Mouse (Mus musculus): ENCODE data around the gene Srsf2.
A peak's percentile ranks its signal among the peaks of the same experiment; 100 is the strongest.

Srsf2 gene

DNA sequence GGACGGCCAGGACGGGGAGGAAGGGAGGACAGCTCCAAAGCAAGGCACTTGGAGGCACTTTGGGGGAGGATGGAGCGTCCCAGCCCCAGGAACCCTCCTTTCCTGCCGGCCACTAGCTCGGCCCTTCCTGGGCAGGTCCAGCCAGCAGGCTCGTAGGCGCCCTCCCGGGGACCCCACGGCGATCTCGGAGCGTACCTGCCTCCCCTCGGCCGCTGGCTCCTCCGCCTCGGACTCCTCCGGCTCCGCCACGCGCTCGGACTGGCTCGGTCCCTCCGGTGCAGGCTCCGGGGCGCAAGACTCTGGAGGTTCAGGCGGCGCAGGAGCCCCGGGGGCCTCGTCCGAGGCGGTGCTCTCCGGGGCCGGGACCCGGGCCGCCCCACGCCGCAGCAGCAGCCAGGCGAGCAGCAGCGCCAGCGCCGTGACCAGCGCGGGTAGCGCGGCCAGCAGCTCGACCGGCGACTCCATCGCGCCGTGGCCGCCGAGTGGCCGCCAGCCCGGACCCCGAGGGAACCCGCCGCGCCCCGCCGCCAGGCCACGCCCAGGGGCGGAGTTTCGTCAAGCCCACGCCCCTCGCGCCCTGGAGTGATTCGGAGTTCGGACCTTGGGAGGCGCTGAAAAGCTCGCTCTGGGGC is 25.2 kb downstream of the Srsf2 start, which contains the start of gene Mxra7:
Gene Mxra7 (minus strand): TSS at position 513 of the 632 bp plus-strand sequence.
- DNase-seq (ENCODE audit: low spot score in 2 of 2): peak; percentile 46

DNA sequence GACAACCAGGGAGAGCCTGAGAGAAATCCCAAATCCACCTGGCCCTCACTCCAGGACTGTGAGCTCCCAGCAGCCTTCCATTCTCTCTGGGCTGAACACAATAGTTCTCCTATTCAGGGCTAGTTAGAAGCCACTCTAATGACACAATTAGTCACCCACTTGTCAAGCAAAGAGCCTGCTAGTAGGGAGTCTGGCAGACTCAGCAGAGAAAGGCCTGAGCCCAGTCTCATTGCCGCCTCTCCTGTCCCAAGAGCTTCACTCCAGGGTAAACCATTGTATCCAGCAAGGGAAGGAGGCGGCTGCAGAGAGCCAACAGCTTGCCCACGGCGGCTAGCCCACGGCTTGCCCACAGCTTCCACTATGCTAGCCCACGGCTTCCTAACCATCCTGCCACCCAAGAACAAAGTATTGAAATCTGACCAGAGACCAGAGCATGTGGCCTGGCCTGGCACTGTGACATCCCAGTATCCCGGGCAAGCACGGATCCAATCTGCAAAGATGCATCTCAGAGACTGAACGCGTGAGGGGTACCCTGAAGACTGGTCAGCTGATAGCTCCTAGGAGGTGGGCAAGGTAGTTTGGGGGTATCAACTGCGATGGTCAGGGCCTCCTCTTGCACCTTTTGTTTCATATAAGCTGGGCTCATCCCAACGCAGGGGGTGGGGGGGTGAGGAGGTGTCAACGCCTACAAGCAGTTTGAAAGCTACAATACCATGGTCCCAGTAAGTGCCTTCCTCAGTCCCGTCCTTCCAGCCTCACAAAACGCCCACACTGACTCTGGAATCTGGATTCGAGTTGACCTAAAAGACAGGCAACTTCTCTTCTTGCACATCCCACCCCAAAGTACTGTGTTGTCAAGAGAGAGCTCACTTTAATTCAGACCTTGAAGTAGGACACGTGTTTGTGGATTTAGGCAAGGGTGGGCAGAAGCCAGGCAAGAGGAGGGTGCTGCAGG is 26.1 kb downstream of the Srsf2 start:
- no peak for DNase-seq (ENCODE audit: low spot score in 2 of 2)

DNA sequence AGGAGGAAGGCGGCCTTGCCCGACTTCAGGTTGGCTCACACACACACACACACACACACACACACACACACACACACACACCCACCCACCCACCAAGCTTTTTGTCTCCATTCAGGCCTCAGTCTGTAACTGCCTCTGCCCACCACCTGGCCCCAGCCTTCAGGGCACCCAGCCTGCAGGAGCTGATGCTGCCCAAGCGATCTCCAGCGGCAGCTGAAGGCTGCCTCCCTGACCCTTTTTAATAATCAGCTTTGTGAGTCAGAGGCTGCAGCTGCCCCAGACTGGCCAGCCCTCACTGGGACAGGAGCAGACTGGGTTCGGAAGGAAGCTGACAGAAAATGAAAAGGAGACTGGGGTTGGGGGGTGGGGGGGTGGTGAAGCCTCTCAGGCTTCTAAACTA is 27.7 kb downstream of the Srsf2 start:
- no peak for DNase-seq (ENCODE audit: low spot score in 2 of 2)

DNA sequence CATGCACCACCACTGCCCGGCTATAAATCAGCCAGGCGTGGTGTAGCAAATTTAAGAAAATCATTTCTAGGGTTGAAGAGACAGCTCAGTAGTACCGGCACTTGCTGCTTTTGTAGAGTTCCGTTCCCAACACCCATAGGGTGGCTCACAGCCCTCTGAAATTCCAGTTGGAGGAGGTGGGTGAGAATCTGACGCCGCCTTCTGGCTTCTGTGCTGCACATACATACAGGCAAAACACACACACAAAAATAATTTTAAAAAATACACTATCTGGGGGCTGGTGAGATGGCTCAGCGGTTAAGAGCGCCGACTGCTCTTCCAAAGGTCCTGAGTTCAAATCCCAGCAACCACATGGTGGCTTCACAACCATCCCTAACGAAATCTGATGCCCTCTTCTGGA is 29.0 kb downstream of the Srsf2 start:
- DNase-seq (ENCODE audit: low spot score in 2 of 2): peak in 1 of 2 experiments; percentile 41

DNA sequence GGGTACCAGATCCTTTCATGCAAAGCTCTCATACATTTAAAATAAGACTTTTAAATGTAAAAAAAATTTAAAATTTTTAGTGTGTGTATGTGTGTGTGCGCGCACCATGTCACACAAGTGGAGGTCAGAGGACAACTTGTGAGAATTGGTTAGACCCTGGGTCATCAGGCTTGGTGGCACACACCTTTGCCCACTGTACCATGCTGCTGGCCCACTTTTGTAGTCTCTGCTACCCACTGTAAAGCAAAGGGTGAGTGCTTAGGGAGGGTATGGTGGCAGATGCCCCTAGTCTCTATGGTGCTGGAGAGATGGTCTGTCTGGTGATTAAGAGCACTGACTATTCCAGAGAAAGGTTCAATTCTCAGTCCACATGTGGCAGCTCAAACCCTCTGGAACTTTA is 29.6 kb downstream of the Srsf2 start:
- DNase-seq (ENCODE audit: low spot score in 2 of 2): no peak

- DNase-seq (ENCODE audit: low spot score in 2 of 2): peak in 1 of 2 experiments; percentile 60
These were observed 30.3 kb downstream of the Srsf2 start for GRCm38 (mm10) chr11:116822626-116823025.

GRCm38 (mm10) chr11:116822215-116822614 is 30.7 kb downstream of the Srsf2 start:
- DNase-seq (ENCODE audit: low spot score in 2 of 2): no peak

DNA sequence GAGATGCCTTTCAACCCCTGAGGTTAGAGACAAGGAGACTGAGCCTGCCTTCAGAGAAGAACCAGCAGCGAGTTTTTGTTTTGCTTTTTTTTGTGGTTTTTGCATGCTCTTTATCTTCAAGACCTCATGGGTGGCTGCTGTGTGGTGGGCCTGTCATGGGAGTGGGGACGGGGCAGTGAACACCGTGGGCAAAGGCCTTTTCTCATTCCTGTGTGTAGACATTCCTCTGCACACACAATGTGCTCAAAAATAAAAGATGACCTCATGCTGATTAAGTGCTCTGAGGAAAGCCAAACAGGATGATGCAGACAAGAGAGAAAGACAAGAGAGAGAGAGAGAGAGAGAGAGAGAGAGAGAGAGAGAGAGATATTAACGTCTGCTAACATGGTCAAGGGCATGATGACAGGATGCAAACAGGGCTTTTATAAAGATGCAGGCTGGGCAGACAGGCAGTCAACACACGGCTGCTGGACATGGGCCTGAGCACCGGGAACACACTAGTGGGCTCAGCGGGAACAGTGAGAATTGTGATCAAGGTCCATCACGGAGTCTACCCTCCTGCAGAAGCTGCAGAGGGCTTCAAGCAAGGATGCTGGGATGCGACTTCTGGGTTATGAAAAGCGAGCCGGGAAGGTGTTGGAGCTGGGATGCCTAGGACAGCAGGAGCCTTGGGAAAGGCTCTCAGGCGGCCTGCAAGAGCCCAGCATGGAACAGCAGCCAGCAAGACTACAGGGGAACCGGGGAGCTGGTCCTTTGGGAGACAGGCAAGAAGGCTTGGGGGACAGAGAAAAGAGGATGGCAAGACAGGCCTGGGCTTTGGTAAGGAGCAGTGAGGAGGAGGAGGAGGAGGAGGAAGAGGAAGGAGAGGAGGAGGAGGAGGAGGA is 31.6 kb downstream of the Srsf2 start:
- DNase-seq (ENCODE audit: low spot score in 2 of 2): no peak

GRCm38 (mm10) chr11:116819932-116820593 is 32.8 kb downstream of the Srsf2 start:
- no peak for DNase-seq (ENCODE audit: low spot score in 2 of 2)

GRCm38 (mm10) chr11:116818722-116819121 is 34.2 kb downstream of the Srsf2 start:
- no peak for DNase-seq (ENCODE audit: low spot score in 2 of 2)

DNA sequence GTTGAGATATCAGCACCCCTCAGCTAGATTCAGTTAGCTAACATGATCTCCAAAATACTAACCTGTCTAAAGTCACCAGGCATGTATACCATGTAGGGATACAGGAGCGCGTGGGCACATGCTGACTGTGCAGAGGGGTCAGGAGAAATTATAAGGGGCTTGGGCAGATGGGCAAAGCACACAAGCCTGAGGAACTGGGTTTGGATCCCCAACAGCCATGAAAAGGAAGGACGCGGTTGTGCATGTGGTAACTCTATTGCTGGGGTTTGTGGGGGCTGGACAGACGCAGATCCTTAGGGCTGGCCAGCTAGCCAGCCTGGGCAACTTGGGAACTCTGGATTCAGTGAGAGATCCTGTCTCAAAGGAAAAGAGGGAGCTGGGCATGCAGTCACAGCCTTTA is 35.3 kb downstream of the Srsf2 start:
- DNase-seq (ENCODE audit: low spot score in 2 of 2): no peak

- DNase-seq (ENCODE audit: low spot score in 2 of 2): no peak
These were observed 36.1 kb downstream of the Srsf2 start for GRCm38 (mm10) chr11:116816769-116817168.

DNA sequence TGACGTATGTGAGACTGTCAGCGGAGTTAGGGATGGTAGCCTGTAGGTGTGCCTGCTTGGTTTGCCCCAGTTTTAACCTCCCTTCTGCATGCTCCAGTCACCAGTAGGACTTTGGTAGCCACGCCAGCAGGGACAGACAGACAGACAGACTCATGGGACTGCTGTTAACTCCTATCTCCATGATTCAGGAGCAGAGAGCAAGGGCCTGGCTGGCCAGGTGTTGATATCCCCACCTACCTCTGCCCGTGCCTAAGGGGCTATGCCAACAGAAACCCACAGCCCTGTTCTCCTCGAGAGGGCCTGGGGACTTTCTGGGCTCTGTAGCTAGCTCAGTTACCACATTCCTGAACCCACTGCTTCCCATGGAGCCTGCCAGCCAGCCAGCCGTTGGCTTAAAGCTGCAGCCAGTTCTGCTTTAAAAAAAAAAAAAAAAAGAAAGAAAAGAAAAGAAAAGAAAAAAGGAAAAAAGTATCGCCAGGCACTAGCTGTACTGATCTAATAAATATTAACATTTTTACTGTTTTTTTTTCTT is 37.9 kb downstream of the Srsf2 start:
- DNase-seq (ENCODE audit: low spot score in 2 of 2): no peak

DNA sequence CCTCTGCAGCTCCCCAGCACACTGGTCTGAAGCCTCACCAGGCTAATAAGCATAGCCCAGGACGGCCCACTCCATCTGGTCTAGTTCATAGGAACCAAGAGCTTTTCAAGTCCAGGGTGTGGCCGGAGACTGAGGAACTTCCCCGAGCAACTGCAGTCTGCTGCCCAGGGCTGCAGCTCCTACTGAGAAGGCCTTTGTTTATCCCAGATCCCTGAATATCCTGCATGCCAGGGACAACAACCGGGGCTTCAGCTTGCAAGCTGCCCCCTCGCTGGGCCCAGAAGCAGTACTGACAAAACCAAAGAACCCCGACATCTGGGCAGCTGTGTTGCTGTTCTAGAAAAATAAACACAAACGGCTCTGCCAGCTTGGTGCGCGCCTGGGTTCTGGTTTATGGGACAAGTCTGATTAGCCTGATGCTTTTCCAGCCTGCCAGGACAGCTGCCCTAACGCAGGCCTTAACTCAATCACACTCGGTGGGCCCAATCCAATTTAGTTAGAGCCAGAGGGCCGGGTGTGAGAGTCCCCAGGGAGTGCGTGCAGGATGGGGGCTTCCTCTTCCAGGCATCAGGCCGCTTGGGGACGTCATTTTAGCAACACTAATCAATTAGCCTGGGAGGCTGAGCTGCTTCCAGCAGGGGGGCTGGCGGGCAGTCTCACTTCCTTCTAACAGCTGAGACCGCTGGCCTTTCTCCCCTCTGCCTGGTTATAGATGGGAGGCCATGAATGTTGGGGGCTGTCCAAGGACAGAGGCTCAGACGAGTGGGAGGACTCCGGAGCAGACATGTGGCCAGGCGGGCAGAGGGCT is 38.6 kb downstream of the Srsf2 start:
- DNase-seq (ENCODE audit: low spot score in 2 of 2): no peak

DNA sequence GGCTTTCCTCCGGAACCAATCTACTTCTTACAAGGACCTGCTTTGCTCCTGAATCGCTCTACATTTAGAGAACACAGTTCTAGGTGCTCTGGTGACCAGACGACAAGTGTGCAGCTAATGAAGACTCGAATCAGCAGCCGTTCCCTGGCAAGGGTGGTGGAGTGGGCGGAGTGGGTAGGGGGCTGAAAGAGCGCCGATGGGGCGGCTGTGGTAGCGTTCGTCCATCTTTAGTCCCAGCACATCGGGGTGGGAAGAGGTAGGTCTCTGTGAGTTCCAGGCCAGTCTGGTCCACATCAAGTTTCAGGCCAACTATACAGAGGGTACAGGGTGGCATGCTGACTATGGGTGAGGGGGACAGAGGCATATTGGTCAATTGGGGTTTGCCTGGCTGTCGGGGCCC is 39.3 kb downstream of the Srsf2 start:
- DNase-seq (ENCODE audit: low spot score in 2 of 2): no peak

GRCm38 (mm10) chr11:116812793-116813529 is 39.9 kb downstream of the Srsf2 start:
- peak in 1 of 2 experiments; percentile 1 for DNase-seq (ENCODE audit: low spot score in 2 of 2)

GRCm38 (mm10) chr11:116810983-116811901 is 41.7 kb downstream of the Srsf2 start:
- peak; percentile 76 to 83 for DNase-seq (ENCODE audit: low spot score in 2 of 2)

DNA sequence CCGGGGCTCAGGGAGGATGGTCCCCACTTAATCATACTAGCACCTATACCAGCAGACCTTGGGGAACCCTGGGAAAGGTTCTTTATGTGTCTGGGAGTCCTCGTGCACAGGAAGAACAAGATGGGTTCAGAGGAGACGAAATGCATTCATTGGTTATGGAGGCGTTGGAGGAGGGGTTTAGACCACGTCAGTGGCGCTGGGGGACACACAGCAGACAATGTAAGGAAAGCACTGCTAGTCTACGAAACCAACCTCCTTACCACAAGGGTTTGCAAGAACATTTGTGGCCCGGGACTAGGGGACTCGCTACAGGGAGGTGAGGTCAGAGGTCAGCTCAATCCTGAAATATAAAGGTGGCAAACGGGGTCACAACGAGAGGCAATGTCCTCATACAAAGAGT is 42.4 kb downstream of the Srsf2 start:
- peak in 1 of 2 experiments; percentile 11 for DNase-seq (ENCODE audit: low spot score in 2 of 2)
